Mouse (Mus musculus) ES-E14 (cell line): ENCODE measurements around the gene Gm11985.

Experiments
- CHD2 ChIP-seq: IDR thresholded peaks from 2 replicates; pipeline ENCODE4 v1.6.1; 2014; ENCODE audit warnings: mild to moderate bottlenecking, low read depth, low read length, inconsistent platforms
- HCFC1 ChIP-seq: IDR thresholded peaks from 2 replicates; pipeline ENCODE4 v1.6.1; 2012; ENCODE audit warnings: low read length, inconsistent platforms, borderline replicate concordance; ENCODE audit not compliant: insufficient read depth

GRCm38 (mm10) chr11:7134319-7134718 lies 54.0 kb downstream of the Gm11985 start:
- TF ChIP-seq CHD2 = no peak
- no peak for TF ChIP-seq HCFC1
